Mouse (Mus musculus): ENCODE results near the gene Ttc27. TPM values are rescaled to one million over a fixed set of nuclear protein-coding genes. Genes with fewer than 3 reads are reported as not detected.

Ttc27 gene
- polyA plus RNA-seq, 1 experiment: 58.9 TPM

DNA sequence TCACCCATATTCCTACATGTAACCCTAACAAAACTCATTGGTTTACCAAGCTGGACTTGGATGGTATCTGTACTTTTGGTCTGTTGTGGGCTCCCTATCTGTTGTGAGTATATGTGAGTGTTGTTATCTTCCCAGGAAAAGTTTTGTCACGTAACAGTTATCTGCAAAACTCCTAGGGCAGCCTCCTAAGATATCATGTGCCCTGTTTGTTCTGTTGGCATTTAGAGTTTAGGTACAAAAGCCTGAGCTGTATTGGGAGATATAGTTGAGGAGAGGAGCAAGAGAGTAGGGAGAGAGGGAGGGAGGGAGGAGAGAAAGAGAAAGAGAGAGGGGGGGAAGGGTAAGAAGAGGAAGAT lies 186.8 kb downstream of the Ttc27 start:
- Histone ChIP-seq H3K9me3 (replicated peaks; ENCODE audit: control insufficient read depth, insufficient read depth, low read length, poor library complexity, severe bottlenecking) (peaks cover 11% of the 10 kb centered on the region), H3K27me3 (ENCODE audit: control insufficient read depth, insufficient read depth, low read length, poor library complexity, severe bottlenecking) (no peaks in the 10 kb centered on the region), H3K9ac (ENCODE audit: low read depth, poor library complexity, severe bottlenecking) (no peak overlapping the region), H3K4me3 (ENCODE audit: low read depth, low read length) (no peak overlapping the region), H3K27ac (ENCODE audit: insufficient read depth, low read length) (no peak overlapping the region), H3K4me1 (ENCODE audit: control insufficient read depth, insufficient read depth, low read length) (no peaks in the 10 kb centered on the region), H3K36me3 (ENCODE audit: control insufficient read depth, insufficient read depth, low read length, poor library complexity, severe bottlenecking) (no peaks in the 10 kb centered on the region)
- TF ChIP-seq EP300 (IDR thresholded peaks at IDR 0.05; ENCODE audit: insufficient read depth, low read depth, low read length) (no peak), CTCF (IDR thresholded peaks at IDR 0.05; ENCODE audit: low read depth, low read length) (no peak), POLR2A (IDR thresholded peaks at IDR 0.05; ENCODE audit: insufficient read depth, low read length) (no peak)

DNA sequence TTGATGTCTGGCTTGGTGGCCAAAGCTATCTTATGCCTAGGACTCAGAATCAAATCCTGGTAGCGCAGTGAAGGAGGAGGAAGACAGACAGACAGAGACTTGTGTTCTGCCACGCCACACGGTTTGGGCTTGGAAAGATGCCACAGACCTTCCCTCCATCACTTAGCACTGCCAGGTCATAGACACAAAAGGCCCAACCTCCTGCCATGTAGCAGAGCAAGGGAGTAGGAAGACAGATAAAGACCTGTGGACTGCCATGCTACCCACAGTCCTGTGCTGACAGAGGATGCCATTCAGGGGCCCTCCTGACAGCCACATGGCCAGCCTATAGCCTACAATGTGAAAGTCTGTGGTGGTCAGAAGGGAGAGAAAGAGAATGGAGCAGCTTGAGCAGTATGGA lies 187.4 kb downstream of the Ttc27 start:
- TF ChIP-seq EP300 (IDR thresholded peaks at IDR 0.05; ENCODE audit: insufficient read depth, low read depth, low read length): no peak
- TF ChIP-seq POLR2A (IDR thresholded peaks at IDR 0.05; ENCODE audit: insufficient read depth, low read length): no peak
- TF ChIP-seq CTCF (IDR thresholded peaks at IDR 0.05; ENCODE audit: low read depth, low read length): no peak
- Histone ChIP-seq H3K36me3 (ENCODE audit: control insufficient read depth, insufficient read depth, low read length, poor library complexity, severe bottlenecking) (no peaks in the 10 kb centered on the region), H3K4me1 (ENCODE audit: control insufficient read depth, insufficient read depth, low read length) (no peaks in the 10 kb centered on the region), H3K27me3 (ENCODE audit: control insufficient read depth, insufficient read depth, low read length, poor library complexity, severe bottlenecking) (no peaks in the 10 kb centered on the region), H3K9ac (ENCODE audit: low read depth, poor library complexity, severe bottlenecking) (no peak overlapping the region), H3K27ac (ENCODE audit: insufficient read depth, low read length) (no peak overlapping the region), H3K4me3 (ENCODE audit: low read depth, low read length) (no peak overlapping the region), H3K9me3 (replicated peaks; ENCODE audit: control insufficient read depth, insufficient read depth, low read length, poor library complexity, severe bottlenecking) (peaks cover 11% of the 10 kb centered on the region)

DNA sequence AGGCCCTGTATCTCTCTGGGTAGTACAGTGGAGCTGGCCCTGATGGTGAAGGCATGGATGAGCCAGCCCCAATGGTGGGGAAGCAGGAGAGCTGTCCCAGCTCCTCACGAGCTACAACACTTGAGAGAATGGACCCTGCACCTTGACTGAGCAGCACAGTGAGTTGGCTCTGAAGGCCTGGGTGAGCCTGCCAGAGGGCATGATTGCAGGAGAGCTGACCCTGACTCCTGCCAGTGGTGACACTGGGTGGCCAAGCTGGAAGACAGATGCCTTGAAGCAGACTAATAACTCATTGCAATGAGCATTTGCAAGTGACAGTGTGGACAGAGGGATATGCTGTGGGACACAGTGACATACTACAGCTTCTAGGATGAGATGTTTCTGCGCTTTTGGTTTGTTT lies 195.5 kb downstream of the Ttc27 start:
- H3K27ac ChIP-seq (ENCODE audit: insufficient read depth, low read length): no peak overlapping the region
- no peaks in the 10 kb centered on the region for H3K4me1 ChIP-seq (ENCODE audit: control insufficient read depth, insufficient read depth, low read length)
- no peak overlapping the region for H3K9ac ChIP-seq (ENCODE audit: low read depth, poor library complexity, severe bottlenecking)
- H3K27me3 ChIP-seq (ENCODE audit: control insufficient read depth, insufficient read depth, low read length, poor library complexity, severe bottlenecking): no peaks in the 10 kb centered on the region
- TF ChIP-seq CTCF (IDR thresholded peaks at IDR 0.05; ENCODE audit: low read depth, low read length): no peak
- no peak for TF ChIP-seq POLR2A (IDR thresholded peaks at IDR 0.05; ENCODE audit: insufficient read depth, low read length)
- TF ChIP-seq EP300 (IDR thresholded peaks at IDR 0.05; ENCODE audit: insufficient read depth, low read depth, low read length): no peak
- no peak overlapping the region for H3K4me3 ChIP-seq (ENCODE audit: low read depth, low read length)
- H3K9me3 ChIP-seq (replicated peaks; ENCODE audit: control insufficient read depth, insufficient read depth, low read length, poor library complexity, severe bottlenecking): peaks cover 12% of the 10 kb centered on the region
- H3K36me3 ChIP-seq (ENCODE audit: control insufficient read depth, insufficient read depth, low read length, poor library complexity, severe bottlenecking): no peaks in the 10 kb centered on the region

Other genes starting within 250 kb of the Ttc27 start
- 82.5 and 128 TPM in 2 replicates for gene Yipf4, start 228.2 kb upstream of the Ttc27 start, polyA plus RNA-seq (2011; ENCODE audit: insufficient read depth, insufficient read length, low read depth, missing spikeins)
- gene Birc6, start 189.4 kb upstream of the Ttc27 start, polyA plus RNA-seq (2011; ENCODE audit: insufficient read depth, insufficient read length, low read depth, missing spikeins): 123 and 132 TPM in 2 replicates